Mouse (Mus musculus): Measurements from ENCODE around the gene Cbx6. TPM values are rescaled to one million over a fixed set of nuclear protein-coding genes. Genes with fewer than 3 reads are reported as not detected.

The Cbx6 gene
- polyA plus RNA-seq, 1 experiment: 24.4 TPM

- WGBS: 53% methylated on average over 5 of the region's 5 CpGs
Measured at GRCm38 (mm10) chr15:79847100-79847499, 12.6 kb upstream of the Cbx6 start.

GRCm38 (mm10) chr15:79845986-79846385 lies 11.5 kb upstream of the Cbx6 start:
- Histone ChIP-seq H3K27me3 (ENCODE audit: control insufficient read depth, insufficient read depth, low read length) (no peaks in the 10 kb centered on the region), H3K4me3 (ENCODE audit: extremely low read depth, insufficient read depth, insufficient read length) (no peak overlapping the region), H3K27ac (ENCODE audit: insufficient read depth, low read length) (no peak overlapping the region), H3K4me1 (ENCODE audit: control insufficient read depth, insufficient read depth, insufficient read length) (no peaks in the 10 kb centered on the region), H3K36me3 (ENCODE audit: control insufficient read depth, insufficient read depth, low read length) (no peaks in the 10 kb centered on the region)
- DNase-seq (ENCODE audit: low read depth in 1 of 2, low spot score in 2 of 2): no peak
- TF ChIP-seq POLR2A (IDR thresholded peaks at IDR 0.05; ENCODE audit: low read depth, low read length) (no peak), CTCF (IDR thresholded peaks at IDR 0.05; ENCODE audit: extremely low read depth, insufficient read depth, insufficient read length, insufficient replicate concordance) (no peak)
- 84% methylated on average over 4 of the region's 4 CpGs for WGBS

More at GRCm38 (mm10) chr15:79847100-79847499, 12.6 kb upstream of the Cbx6 start:
- H3K4me1 ChIP-seq (ENCODE audit: control insufficient read depth, insufficient read depth, insufficient read length): no peaks in the 10 kb centered on the region
- DNase-seq (ENCODE audit: low read depth in 1 of 2, low spot score in 2 of 2): no peak
- no peak overlapping the region for H3K4me3 ChIP-seq (ENCODE audit: extremely low read depth, insufficient read depth, insufficient read length)
- no peak overlapping the region for H3K27ac ChIP-seq (ENCODE audit: insufficient read depth, low read length)
- TF ChIP-seq CTCF (IDR thresholded peaks at IDR 0.05; ENCODE audit: extremely low read depth, insufficient read depth, insufficient read length, insufficient replicate concordance): no peak
- no peaks in the 10 kb centered on the region for H3K36me3 ChIP-seq (ENCODE audit: control insufficient read depth, insufficient read depth, low read length)
- H3K27me3 ChIP-seq (ENCODE audit: control insufficient read depth, insufficient read depth, low read length): no peaks in the 10 kb centered on the region

GRCm38 (mm10) chr15:79842985-79843384 lies 8.5 kb upstream of the Cbx6 start:
- no peak for TF ChIP-seq POLR2A (IDR thresholded peaks at IDR 0.05; ENCODE audit: low read depth, low read length)
- TF ChIP-seq CTCF (IDR thresholded peaks at IDR 0.05; ENCODE audit: extremely low read depth, insufficient read depth, insufficient read length, insufficient replicate concordance): no peak
- H3K36me3 ChIP-seq (ENCODE audit: control insufficient read depth, insufficient read depth, low read length): no peaks in the 10 kb centered on the region
- no peaks in the 10 kb centered on the region for H3K4me1 ChIP-seq (ENCODE audit: control insufficient read depth, insufficient read depth, insufficient read length)
- no peaks in the 10 kb centered on the region for H3K27me3 ChIP-seq (ENCODE audit: control insufficient read depth, insufficient read depth, low read length)
- DNase-seq (ENCODE audit: low read depth in 1 of 2, low spot score in 2 of 2): no peak
- no peak overlapping the region for H3K4me3 ChIP-seq (ENCODE audit: extremely low read depth, insufficient read depth, insufficient read length)
- WGBS: 93% methylated on average over 3 of the region's 3 CpGs
- no peak overlapping the region for H3K27ac ChIP-seq (ENCODE audit: insufficient read depth, low read length)

GRCm38 (mm10) chr15:79840281-79840680 lies 5.8 kb upstream of the Cbx6 start:
- no peaks in the 10 kb centered on the region for H3K27me3 ChIP-seq (ENCODE audit: control insufficient read depth, insufficient read depth, low read length)
- H3K27ac ChIP-seq (ENCODE audit: insufficient read depth, low read length): no peak overlapping the region
- DNase-seq (ENCODE audit: low read depth in 1 of 2, low spot score in 2 of 2): no peak
- H3K4me3 ChIP-seq (ENCODE audit: extremely low read depth, insufficient read depth, insufficient read length): no peak overlapping the region
- no peaks in the 10 kb centered on the region for H3K4me1 ChIP-seq (ENCODE audit: control insufficient read depth, insufficient read depth, insufficient read length)
- TF ChIP-seq POLR2A (IDR thresholded peaks at IDR 0.05; ENCODE audit: low read depth, low read length) (no peak), CTCF (IDR thresholded peaks at IDR 0.05; ENCODE audit: extremely low read depth, insufficient read depth, insufficient read length, insufficient replicate concordance) (no peak)
- no peaks in the 10 kb centered on the region for H3K36me3 ChIP-seq (ENCODE audit: control insufficient read depth, insufficient read depth, low read length)
- 29% methylated on average over 2 of the region's 2 CpGs for WGBS

- peaks cover 8% of the 10 kb centered on the region; the same call in 1 of the 2 replicates for H3K4me1 ChIP-seq (ENCODE audit: control insufficient read depth, insufficient read depth, insufficient read length)
- no peak for TF ChIP-seq CTCF (IDR thresholded peaks at IDR 0.05; ENCODE audit: extremely low read depth, insufficient read depth, insufficient read length, insufficient replicate concordance)
- no peak for TF ChIP-seq POLR2A (IDR thresholded peaks at IDR 0.05; ENCODE audit: low read depth, low read length)
- no peak overlapping the region for H3K4me3 ChIP-seq (ENCODE audit: extremely low read depth, insufficient read depth, insufficient read length)
- DNase-seq (ENCODE audit: low read depth in 1 of 2, low spot score in 2 of 2): no peak
- WGBS: 70% methylated on average over 9 of the region's 9 CpGs
- no peak overlapping the region for H3K27ac ChIP-seq (ENCODE audit: insufficient read depth, low read length)
- H3K36me3 ChIP-seq (ENCODE audit: control insufficient read depth, insufficient read depth, low read length): no peaks in the 10 kb centered on the region
- no peaks in the 10 kb centered on the region for H3K27me3 ChIP-seq (ENCODE audit: control insufficient read depth, insufficient read depth, low read length)
Measured at GRCm38 (mm10) chr15:79834881-79835260, 383 bp upstream of the Cbx6 start.

- no peaks in the 10 kb centered on the region; the same call in 1 of the 2 replicates for H3K36me3 ChIP-seq (ENCODE audit: control insufficient read depth, insufficient read depth, low read length)
- WGBS: 2% methylated on average over 41 of the region's 41 CpGs
- DNase-seq (ENCODE audit: low read depth in 1 of 2, low spot score in 2 of 2): no peak
- H3K4me3 ChIP-seq (ENCODE audit: extremely low read depth, insufficient read depth, insufficient read length): peak overlapping the region; percentile 78
- H3K27ac ChIP-seq (ENCODE audit: insufficient read depth, low read length): peak overlapping the region; percentile 55; the same call in 1 of the 2 replicates
- TF ChIP-seq CTCF (IDR thresholded peaks at IDR 0.05; ENCODE audit: extremely low read depth, insufficient read depth, insufficient read length, insufficient replicate concordance): no peak
- TF ChIP-seq POLR2A (IDR thresholded peaks at IDR 0.05; ENCODE audit: low read depth, low read length): no peak
- H3K4me1 ChIP-seq (ENCODE audit: control insufficient read depth, insufficient read depth, insufficient read length): peaks cover 8% of the 10 kb centered on the region; the same call in 1 of the 2 replicates
- no peaks in the 10 kb centered on the region for H3K27me3 ChIP-seq (ENCODE audit: control insufficient read depth, insufficient read depth, low read length)
Measured at GRCm38 (mm10) chr15:79833251-79834050, 1.0 kb downstream of the Cbx6 start.
